Mouse (Mus musculus) thymus, postnatal 10 days (tissue): ENCODE measurements around the gene Hcls1.
A peak's percentile ranks its signal among the peaks of the same experiment; 100 is the strongest.

Experiments
- DNase-seq, 2 experiments: peaks; one replicate each; pipeline ENCODE4 v3.0.0; 2021; ENCODE audit warnings: low spot score in 2 of 2

The Hcls1 gene

DNA sequence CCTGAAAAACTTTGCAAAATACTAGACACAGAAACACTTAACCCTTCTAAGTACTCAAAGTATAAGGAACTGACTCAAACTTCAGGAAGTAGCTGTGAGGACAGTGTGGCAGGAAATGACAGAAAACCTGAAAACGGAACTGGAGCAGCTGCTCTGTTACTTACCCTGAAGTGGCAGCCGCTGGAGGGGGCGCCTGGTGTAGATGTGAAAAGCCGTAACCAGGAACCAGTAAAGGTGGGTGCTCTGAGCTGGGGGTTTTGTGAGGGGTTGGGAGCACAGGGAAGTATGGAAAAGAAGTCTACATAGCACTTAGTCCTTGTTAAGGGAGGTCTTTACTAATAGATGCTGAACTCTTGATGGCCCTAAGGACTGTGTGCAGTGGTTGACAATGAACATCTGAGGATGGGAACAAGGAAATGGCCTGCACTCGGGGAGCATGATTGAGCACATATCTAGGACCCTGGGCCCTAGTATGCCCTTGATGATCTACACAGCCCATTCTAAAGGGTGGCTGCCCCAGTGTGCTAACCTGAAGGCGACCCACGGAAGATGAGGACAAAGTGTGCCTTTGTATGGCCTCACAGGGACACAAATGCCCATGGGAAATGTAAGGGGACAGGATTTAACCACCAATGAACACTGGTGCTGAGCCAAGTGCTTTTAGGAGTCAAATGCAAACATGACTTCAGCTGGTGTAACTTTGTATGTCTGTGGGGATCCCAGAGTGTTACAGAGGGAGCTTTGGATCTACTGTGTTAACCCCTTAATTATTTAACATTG is at the start of gene Hcls1:
TSS of gene Hcls1 (plus strand) at position 143 of the 780 bp plus-strand sequence.
- peak; percentile 80 to 81 for DNase-seq

DNA sequence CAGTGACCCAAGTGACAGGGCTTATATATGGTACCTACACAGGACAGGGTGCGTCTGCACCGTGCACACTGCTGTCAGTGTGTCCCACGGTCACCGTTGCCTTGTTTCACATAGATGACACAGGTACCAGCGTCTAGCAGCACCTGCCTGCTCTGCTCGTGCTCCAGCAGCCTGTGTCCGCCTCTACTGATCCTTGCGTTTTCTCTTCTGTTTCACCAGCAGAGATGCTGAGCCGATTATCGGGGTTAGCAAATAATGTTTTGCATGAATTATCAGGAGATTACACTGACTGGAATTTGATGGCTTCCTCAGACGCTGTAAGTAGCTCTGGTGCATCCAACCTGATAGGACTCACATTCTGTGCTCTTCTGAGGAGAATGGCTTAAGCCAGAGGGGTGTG is 48.9 kb upstream of the Hcls1 start:
- no peak for DNase-seq

DNA sequence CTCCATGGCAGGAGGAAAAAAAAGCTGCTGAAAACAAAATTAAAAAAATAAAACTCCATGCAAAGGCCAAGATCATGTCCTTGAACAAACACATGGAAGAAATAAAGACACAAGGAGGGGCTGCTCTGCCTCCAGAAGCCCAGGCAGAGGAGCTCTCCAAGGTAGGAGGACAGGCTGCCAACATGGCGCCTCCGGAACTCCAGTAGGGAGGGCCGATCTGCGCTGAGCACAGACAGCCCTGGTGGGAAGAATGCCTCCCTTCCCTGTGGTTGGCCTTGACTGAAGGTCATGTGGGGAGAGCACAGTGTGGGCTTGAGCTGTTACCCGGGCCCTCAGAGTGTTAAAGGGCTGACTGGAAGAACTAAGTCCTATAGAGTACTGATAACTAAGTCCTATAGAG is 47.2 kb upstream of the Hcls1 start:
- DNase-seq = no peak

DNA sequence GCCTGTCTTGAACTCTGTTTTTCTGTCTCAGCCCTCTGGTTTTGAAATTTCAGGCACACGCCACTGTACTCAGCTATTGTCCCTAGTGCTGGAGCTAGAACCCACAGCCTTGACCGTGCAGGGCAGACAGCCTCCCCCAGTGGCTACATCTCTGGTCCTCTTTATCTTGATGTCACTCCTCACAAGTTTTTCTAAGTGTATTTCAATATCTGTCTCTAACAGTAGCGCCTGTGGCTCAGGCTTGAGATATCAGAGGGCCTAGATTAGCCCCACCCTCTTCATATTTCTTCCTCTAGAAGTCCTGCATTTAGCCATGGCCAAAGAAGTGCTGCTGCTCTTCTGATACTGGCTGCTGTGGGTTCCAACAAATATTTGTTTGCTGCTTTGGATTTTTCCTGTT is 44.2 kb upstream of the Hcls1 start:
- DNase-seq = no peak

DNA sequence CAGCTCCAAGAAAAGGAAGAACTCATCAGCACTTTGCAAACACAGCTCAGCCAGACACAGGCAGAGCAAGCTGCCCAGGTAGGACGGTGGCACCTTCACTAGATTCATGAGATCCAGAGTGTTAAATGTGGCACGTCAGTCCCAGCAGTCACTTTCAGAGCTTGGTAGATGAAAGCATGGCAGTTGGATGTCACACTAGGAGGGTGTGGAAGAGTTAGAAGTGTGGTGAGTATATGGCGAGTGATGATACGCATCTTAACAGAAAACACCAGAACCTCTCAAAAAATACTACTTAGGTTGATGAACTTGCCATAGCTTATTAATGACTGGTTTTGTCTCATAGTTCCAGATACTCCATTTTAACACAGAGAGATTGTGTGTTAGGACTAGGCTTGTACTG is 43.4 kb upstream of the Hcls1 start:
- no peak for DNase-seq

DNA sequence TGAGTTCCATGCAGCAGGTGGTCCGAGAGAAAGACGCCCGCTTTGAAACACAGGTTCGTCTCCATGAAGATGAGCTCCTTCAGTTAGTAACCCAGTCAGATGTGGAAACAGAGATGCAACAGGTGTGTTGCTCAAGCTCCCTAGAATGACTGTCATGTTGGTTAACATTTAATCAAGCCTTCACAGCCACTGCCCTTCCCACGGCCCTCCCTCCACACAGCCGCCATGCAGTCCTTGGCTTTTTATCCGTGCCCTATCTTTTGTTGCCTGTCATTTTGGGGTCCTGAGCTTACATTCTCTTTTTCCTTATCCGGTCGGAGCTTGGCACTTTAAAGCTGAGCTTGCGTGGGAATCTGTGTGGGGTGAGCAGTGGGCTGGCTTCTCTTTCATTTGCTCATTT is 41.5 kb upstream of the Hcls1 start:
- no peak for DNase-seq

DNA sequence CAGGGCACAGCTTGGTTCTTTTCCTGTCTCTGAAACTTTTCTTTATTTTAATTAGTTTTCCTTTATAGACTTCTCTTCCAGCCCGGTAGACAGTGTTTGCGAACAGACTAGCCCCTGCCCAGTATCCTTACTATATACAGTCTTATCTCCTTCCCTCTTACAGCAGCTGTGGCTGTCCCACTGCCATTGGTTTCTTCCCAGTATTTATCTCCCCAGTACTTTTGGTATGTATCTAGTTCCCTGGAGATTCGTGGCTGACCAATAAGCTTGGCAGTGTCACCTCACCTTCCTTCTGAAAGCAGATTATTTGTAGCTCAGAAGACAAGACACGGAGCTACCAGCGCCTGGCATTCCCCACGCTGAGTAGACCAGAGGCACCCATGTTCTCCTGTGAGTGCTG is 38.1 kb upstream of the Hcls1 start:
- DNase-seq = no peak

DNA sequence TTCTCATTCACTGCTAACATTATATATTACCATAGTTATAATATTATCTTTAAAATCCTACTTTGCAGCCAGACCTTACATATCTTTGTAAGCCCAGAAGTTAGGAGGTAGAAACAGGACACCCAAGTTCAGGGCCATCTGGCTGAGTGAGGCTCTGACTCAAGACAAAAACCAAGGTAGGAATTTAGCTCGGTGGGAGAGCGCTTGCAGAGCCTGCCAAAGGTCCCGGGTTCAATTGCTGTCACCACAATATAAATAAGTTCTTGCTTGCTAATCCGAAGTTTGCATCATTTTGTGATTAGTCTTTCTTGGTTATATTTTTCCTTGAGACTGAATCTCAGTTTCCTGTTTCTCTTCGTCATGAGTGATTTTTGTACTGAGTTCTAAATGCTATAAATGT is 31.6 kb upstream of the Hcls1 start:
- no peak for DNase-seq

DNA sequence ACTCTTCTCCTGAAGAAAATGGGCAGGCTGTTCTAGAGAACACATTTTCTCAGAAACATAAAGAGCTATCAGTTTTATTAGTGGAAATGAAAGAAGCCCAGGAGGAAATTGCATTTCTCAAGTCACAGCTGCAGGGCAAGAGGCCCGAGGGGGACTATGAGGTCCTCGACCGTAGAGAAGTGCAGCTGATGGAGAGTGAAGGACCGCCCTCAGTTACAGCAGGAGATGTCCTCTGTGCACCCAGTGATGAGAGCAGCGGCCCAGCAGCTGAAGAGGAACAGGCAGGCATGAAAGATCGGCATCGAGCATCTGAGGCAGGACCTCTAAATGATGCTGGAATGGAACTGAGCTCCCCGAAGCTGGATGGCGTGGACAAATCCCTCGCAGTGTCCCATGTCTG is 22.9 kb upstream of the Hcls1 start:
- no peak for DNase-seq

DNA sequence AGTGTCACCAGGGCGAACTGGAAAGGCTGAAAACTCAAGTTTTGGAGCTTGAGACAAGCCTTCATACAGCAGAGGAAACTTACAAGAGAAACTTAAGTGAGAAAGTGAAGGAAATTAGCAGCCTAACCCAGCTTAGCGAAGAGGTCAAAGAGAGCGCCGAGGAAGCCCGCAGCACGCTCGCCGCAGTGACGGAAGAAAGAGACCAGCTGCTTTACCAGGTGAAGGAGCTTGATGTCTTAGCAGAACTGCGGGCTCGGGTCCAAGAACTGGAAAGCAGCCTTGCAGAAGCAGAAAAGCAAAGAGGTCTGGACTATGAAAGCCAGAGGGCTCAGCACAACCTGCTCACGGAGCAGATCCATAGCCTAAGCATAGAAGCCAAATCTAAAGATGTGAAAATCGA is 22.5 kb upstream of the Hcls1 start:
- DNase-seq = no peak

DNA sequence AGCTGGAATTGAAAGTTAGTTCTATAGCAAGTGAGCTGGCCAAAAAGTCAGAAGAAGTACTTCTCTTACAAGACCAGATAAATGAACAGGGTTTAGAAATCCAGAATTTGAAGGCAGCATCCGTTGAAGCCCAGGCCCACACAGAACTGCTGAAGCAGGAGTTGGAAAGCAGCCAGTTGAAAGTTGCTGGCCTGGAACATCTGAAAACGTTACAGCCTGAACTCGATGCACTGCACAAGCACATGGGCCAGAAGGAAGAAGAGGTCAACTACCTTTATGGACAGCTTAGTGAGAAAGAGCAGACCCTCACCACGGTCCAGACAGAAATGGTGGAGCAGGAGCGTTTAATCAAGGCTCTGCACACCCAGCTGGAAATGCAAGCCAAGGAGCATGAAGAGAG is 20.6 kb upstream of the Hcls1 start:
- no peak for DNase-seq

DNA sequence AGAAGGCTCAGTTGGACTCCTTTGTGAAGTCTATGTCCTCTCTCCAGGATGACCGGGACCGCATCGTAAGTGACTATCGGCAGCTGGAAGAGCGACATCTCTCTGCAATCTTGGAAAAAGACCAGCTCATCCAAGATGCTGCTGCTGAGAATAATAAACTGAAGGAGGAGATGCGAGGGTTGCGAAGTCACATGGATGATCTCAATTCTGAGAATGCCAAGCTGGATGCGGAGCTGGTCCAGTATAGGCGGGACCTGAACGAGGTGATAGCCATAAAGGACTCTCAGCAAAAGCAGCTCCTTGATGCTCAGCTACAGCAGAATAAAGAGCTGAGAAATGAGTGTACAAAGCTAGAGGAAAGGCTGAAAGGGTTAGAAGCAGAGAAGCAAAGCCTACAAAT is 16.3 kb upstream of the Hcls1 start:
- DNase-seq = no peak

DNA sequence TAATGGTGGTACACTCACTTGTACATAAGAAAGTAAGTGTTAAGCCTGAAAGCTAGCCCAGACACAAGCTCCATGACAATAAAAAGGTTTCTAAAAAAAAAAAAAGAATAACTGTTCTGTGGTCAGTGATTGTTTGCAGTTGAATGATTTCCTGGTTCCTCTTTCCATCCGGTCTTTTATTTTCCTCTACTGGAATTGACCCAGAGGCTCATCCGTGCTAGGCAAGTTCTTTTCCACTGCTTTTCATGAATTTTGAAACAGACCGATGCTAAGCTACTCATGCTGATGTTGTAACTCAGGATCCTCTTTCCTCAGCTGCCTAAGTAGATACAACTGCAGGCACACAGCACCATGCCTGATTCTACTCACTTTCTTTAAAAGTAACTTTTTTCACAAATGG is 14.4 kb upstream of the Hcls1 start:
- no peak for DNase-seq

DNA sequence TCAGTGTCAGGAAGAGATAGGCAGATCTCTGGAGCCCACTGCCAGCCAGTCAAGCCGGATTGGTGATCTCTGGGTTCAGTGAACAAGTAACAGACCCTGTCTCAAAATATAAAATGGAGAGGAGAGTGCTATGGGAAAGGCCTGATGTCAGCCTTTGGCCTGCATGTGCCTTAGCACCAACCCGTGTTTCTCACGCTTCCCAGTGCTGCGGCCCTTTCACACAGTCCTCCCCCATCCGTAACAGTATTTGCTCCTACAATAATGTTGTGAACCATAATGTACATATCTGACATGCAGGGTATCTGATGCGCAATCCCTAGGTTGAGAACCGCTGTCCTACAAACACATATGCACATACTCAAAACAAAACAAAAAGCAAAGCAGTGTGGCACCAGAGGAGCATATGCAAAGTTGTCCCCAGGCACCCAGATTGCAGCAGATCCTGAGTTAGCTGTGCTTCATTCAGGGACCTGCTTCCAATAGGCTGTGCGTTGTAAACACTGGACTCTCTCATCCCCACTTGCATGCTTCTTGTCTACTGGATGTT is 13.6 kb upstream of the Hcls1 start:
- no peak for DNase-seq

DNA sequence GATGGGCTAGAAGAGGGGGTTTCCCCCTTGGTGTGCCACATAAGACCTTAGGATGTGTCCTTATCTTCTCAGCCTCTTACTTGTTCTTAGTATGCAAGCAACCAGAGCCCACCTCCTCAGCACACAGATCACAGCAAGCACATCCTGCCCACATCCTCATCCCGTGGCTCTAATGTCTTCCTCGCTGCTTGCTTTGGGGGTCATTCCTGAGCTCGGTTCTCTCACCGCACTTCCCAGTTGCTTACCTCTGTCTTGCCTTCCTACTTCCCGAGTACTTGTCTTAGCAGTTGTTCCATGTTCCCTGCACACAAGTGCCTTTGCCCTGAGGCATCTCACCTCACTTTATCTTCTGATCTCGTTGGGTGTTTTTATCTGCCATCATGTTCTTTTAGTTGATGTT is 12.8 kb upstream of the Hcls1 start:
- DNase-seq = peak in 1 of 2 experiments; percentile 17

DNA sequence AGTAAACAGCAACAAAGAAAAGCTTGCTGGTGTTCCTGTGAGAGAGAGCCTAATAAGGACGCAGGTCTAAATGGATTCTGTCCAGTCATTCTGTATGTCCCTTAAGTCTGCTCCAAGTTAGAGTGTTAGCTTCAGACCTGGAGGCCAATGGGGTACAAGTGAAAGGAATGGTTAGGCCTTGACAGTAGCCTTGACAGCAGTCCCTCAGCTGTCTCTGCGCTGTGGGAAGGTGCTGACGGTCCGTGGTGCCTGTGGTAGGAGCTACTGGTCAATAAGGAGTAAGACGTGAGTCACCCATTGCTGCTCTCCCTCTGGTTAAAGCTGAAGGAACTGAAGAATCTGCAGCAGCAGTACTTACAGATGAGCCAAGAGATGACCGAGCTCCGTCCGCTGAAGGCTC is 10.5 kb upstream of the Hcls1 start:
- no peak for DNase-seq

DNA sequence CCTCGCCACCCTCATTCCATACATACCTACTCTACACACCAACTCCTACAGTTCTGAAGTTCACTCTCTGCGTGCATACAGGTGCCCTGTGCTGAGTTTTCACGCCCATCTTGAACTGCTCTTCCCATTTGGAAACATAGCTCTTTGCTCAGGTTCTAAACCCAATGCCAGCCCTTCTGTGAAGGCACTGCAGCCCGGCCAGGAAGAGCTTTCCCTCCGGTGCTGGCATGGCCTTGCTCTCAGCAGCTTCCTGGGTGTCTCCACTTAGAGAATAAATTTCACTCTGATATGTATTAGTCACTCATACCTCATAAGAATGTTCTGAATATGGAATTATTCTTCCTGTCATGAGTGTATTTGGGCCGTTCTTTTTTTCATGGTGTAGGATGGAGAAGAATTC is 9.4 kb upstream of the Hcls1 start:
- no peak for DNase-seq

DNA sequence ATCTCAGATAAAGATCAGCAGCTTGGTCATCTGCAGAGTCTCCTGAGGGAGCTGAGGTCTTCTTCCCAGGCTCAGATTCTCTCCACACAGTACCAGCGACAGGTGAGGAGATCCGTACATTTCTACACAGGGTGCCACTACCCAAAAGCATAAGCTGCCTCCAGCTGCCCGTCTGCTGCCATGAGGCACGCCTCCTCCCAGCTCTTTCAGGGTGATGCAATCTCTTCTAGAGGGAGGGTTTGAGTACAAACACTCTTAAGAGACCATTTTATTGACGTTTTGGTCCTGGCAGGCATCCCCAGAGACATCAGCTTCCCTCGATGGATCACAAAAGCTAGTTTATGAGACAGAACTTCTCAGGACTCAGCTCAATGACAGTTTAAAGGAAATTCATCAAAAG is 9.0 kb upstream of the Hcls1 start:
- no peak for DNase-seq

DNA sequence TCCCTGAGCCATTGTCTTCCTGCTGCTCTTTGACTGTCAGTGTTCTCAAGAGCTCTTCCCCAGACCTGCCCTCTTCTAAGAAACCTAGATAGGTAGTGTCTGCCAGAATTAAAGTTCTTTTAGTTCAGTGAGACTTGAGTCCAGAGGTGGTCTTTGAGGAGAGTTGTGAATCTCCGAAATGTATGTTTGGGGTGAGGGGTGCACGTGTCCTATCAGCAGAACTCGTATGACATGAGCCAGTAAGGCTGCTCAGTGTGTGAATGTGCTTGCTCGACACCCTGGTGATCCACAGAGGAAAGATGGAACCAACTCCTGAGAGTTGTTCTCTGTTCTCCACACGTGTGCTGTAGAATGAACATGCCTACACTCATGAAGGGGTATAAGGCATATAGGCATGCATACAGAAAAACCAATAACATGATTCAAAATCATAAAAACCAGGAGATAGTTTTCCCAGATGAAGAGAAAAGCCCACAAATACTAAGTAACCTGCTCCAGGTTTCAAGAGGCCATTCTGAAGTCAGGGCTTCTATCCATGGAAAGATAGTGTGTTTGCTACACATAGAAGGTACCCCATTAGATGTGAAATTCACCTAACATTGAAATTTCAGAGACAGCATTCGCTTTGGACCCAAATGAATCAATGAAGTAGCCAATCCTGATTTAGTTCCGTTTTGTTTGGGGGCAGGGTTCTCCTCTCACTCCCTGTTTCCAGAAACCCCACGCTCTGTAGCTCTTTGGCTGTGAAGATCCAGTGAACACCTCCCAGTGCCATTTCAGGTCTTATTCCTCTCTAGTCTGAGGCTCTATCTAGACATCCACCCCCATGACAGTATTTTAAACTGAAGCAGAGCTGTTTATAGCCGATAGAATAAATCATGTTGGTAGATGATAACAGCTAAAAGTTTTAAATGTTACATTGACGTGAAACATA is 8.0 kb upstream of the Hcls1 start:
- DNase-seq = no peak

DNA sequence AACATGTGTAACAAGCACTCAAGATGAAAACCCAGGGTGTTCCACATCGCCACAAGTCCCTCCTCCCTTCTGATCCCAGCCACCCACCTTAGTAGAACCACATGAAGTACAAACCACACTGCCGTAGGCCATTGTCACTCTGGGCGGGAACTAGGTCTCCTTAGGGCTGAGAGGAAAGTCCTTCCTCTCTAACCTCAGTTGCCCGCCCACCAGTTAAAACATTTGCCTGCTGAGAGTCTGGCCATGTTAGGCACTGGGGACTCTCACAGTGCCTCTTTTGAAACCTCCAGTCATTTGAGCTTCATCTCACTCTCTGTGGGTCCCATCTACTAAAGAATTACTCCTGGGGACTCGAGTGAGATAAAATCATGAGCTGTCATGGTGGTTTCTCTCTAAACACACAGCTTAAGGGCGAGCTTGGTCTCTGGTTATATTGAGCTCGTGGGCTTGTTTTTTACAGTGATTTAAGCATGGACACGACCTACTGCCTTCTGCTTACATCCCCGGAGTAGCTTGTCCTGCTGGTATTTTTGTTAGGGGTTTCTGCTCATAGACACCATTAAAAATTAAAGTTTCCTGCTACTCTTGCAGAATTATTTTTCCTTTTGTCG is 7.2 kb upstream of the Hcls1 start:
- peak in 1 of 2 experiments; percentile 22 for DNase-seq

DNA sequence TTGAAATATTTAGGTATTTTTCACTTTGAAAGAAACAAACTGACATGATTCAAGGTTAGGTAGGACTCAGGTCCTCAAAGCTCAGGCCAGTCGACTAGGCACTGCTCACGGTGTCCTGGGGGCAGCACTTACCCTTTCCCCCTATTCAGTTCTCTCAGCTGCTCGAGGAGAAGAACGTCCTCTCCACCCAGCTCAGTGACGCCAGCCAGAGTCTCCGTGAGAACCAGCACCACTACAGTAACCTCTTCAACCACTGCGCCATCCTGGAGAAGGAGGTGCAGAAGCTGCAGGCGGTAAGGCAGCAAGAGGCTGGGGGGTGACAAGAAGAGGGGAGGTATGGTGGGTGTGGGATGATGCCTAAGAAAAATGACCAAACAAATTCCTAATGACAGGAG is 6.7 kb upstream of the Hcls1 start:
- DNase-seq = no peak

DNA sequence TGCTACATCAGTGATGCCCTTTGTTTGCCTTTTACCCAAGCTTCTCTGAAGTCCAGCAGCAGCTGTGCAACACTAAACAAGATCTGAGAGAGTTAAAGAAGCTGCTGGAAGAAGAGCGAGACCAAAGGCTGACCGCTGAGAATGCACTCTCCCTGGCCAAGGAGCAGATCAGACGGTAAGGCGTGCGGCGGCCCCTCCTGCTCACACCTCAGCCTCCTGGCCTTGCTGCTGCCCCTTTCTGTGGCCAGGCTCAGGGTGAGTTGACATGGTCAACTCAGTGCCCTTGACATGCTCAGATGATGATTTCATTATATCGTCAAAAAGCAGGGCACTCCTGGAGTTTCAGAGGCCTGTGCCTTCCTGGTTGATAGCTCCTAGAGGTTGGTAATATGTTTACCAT is 5.6 kb upstream of the Hcls1 start:
- no peak for DNase-seq
